ENCODE assay signal across 8 mouse cellular contexts in genomic region chr2:152914310-152915120, GRCm38 (mm10). TPM values are rescaled to one million over a fixed set of nuclear protein-coding genes. Genes with fewer than 3 reads are reported as not detected.
DNase-seq lines count a peak whose midpoint lies in the region; ATAC-seq and TF ChIP-seq lines count a peak whose summit lies in the region.

No protein-coding gene starts in this region.

- H3K27me3 ChIP-seq in ES-Bruce4 (ENCODE audit: control insufficient read depth, insufficient read depth, low read length, poor library complexity, severe bottlenecking) = no peaks in the 10 kb centered on the region
- H3K27me3 ChIP-seq in forebrain, embryonic 13.5 days = peaks cover 45% of the 10 kb centered on the region
- H3K27me3 ChIP-seq in liver, embryonic 15.5 days = peaks cover 54% of the 10 kb centered on the region
- peaks cover 38% of the 10 kb centered on the region for H3K27me3 ChIP-seq in neural tube, embryonic 12.5 days (replicated peaks)
- H3K27me3 ChIP-seq in testis, adult 2 months (ENCODE audit: control insufficient read depth, insufficient read depth, low read length) = no peaks in the 10 kb centered on the region

- peak overlapping the region; percentile 47 for H3K4me2 ChIP-seq in forebrain, embryonic 13.5 days
- peak overlapping the region; percentile 16; the same call in 1 of the 2 replicates for H3K4me2 ChIP-seq in liver, embryonic 15.5 days
- H3K4me2 ChIP-seq in neural tube, embryonic 12.5 days (replicated peaks) = peak overlapping the region; percentile 54

- no peak overlapping the region for H3K4me3 ChIP-seq in ES-Bruce4 (ENCODE audit: low read depth, low read length)
- H3K4me3 ChIP-seq in forebrain, embryonic 13.5 days = 0 out of 2 replicates have a peak overlapping the region, but pooled peaks have one; percentile 9
- no peak overlapping the region for H3K4me3 ChIP-seq in liver, embryonic 15.5 days (replicated peaks)
- no peak overlapping the region for H3K4me3 ChIP-seq in neural tube, embryonic 12.5 days
- H3K4me3 ChIP-seq in testis, adult 2 months (ENCODE audit: control insufficient read depth, low read depth, low read length) = peak overlapping the region; percentile 17; the same call in 1 of the 2 replicates

- H3K4me1 ChIP-seq in ES-Bruce4 (ENCODE audit: control insufficient read depth, insufficient read depth, low read length) = no peaks in the 10 kb centered on the region
- H3K4me1 ChIP-seq in forebrain, embryonic 13.5 days = peaks cover 7% of the 10 kb centered on the region; the same call in 1 of the 2 replicates
- peaks cover 6% of the 10 kb centered on the region for H3K4me1 ChIP-seq in liver, embryonic 15.5 days (replicated peaks)
- H3K4me1 ChIP-seq in neural tube, embryonic 12.5 days = 0 out of 2 replicates have a peak, but pooled peaks cover 2% of the 10 kb centered on the region
- peaks cover 16% of the 10 kb centered on the region for H3K4me1 ChIP-seq in testis, adult 2 months (ENCODE audit: control insufficient read depth, insufficient read depth, low read length)

- DNase-seq in c-Kit-positive CD71-positive TER-119-positive erythroid progenitor cells, embryonic 14.5 days (ENCODE audit: low spot score) = peak; percentile 83
- peak; percentile 93 to 95 for DNase-seq in heart, postnatal 10 days
- DNase-seq in kidney, postnatal 4 days = peak; percentile 88 to 91

- TF ChIP-seq EP300 in ES-Bruce4 (IDR thresholded peaks at IDR 0.05; ENCODE audit: insufficient read depth, low read depth, low read length) = no peak

- no peak overlapping the region for H3K9ac ChIP-seq in ES-Bruce4 (ENCODE audit: low read depth, poor library complexity, severe bottlenecking)
- H3K9ac ChIP-seq in forebrain, embryonic 13.5 days = peak overlapping the region; percentile 37; the same call in 1 of the 2 replicates
- H3K9ac ChIP-seq in liver, embryonic 15.5 days = no peak overlapping the region
- H3K9ac ChIP-seq in neural tube, embryonic 12.5 days = 0 out of 2 replicates have a peak overlapping the region, but pooled peaks have one; percentile 33

- H3K36me3 ChIP-seq in ES-Bruce4 (ENCODE audit: control insufficient read depth, insufficient read depth, low read length, poor library complexity, severe bottlenecking) = no peaks in the 10 kb centered on the region
- H3K36me3 ChIP-seq in forebrain, embryonic 13.5 days (ENCODE audit: poor library complexity, severe bottlenecking) = no peaks in the 10 kb centered on the region
- H3K36me3 ChIP-seq in liver, embryonic 15.5 days (replicated peaks) = no peaks in the 10 kb centered on the region
- H3K36me3 ChIP-seq in neural tube, embryonic 12.5 days = no peaks in the 10 kb centered on the region
- no peaks in the 10 kb centered on the region for H3K36me3 ChIP-seq in testis, adult 2 months (ENCODE audit: control insufficient read depth, insufficient read depth, low read length)

- TF ChIP-seq CTCF in ES-Bruce4 (IDR thresholded peaks at IDR 0.05; ENCODE audit: low read depth, low read length) = peak; percentile 95
- TF ChIP-seq CTCF in testis, adult 2 months (IDR thresholded peaks at IDR 0.05; ENCODE audit: control insufficient read depth, insufficient read depth, insufficient replicate concordance, low read depth, low read length) = peak; percentile 95

- no peak for TF ChIP-seq POLR2A in ES-Bruce4 (IDR thresholded peaks at IDR 0.05; ENCODE audit: insufficient read depth, low read length)
- no peak for TF ChIP-seq POLR2A in testis, adult 2 months (IDR thresholded peaks at IDR 0.05; ENCODE audit: control insufficient read depth, low read depth, low read length)

- peak; percentile 82 for ATAC-seq in forebrain, embryonic 13.5 days
- no peak for ATAC-seq in liver, embryonic 15.5 days (ENCODE audit: insufficient read depth)
- ATAC-seq in neural tube, embryonic 12.5 days (ENCODE audit: low FRiP score, low read depth) = peak; percentile 75

- H3K27ac ChIP-seq in ES-Bruce4 (ENCODE audit: insufficient read depth, low read length) = no peak overlapping the region
- no peak overlapping the region for H3K27ac ChIP-seq in forebrain, embryonic 13.5 days
- H3K27ac ChIP-seq in liver, embryonic 15.5 days (replicated peaks) = no peak overlapping the region
- no peak overlapping the region for H3K27ac ChIP-seq in neural tube, embryonic 12.5 days
- H3K27ac ChIP-seq in testis, adult 2 months (ENCODE audit: control insufficient read depth, insufficient read depth, low read depth, low read length) = no peak overlapping the region

- intact Hi-C loops in heart, postnatal 10 days (cut with DNase I) = loop anchor here (1.0 kb wide), 3 partner anchors 19 to 228 kb away; partner anchors contain the start of genes Foxs1 and Pdrg1

- 3% methylated on average over 15 of the region's 18 CpGs for WGBS in forebrain, embryonic 13.5 days
- 5% methylated on average over 18 of the region's 18 CpGs for WGBS in liver, embryonic 15.5 days (ENCODE audit: insufficient replicate concordance)
- 3% methylated on average over 18 of the region's 18 CpGs for WGBS in neural tube, embryonic 12.5 days

- H3K9me3 ChIP-seq in ES-Bruce4 (replicated peaks; ENCODE audit: control insufficient read depth, insufficient read depth, low read length, poor library complexity, severe bottlenecking) = no peaks in the 10 kb centered on the region
- H3K9me3 ChIP-seq in forebrain, embryonic 13.5 days (replicated peaks) = no peaks in the 10 kb centered on the region
- no peaks in the 10 kb centered on the region for H3K9me3 ChIP-seq in liver, embryonic 15.5 days (replicated peaks)
- H3K9me3 ChIP-seq in neural tube, embryonic 12.5 days = no peaks in the 10 kb centered on the region

RNA-seq across cellular contexts. Expression of gene Mylk2, which starts 3.4 kb away (rescaled TPM):
- polyA plus RNA-seq in ES-Bruce4 (2011; ENCODE audit: insufficient read depth, insufficient read length, low read depth, missing spikeins) = not detected in 2 replicates
- polyA plus RNA-seq in forebrain, embryonic 13.5 days (2015; fragmentation: Nextera tagmentation; extraction: Ambion mirVana) = not detected in 2 replicates
- total RNA-seq in heart, postnatal 10 days (2021) = under 1 TPM; 0.25 to 0.38 TPM
- polyA plus RNA-seq in liver, embryonic 15.5 days (2015; fragmentation: Nextera tagmentation; extraction: Ambion mirVana) = 0.16 and 0.28 TPM in 2 replicates
- polyA plus RNA-seq in neural tube, embryonic 12.5 days (2016; fragmentation: Nextera tagmentation; extraction: Ambion mirVana) = not detected in 2 replicates
- polyA plus RNA-seq in testis, adult 2 months (2012; rRNA removed) = 0.04 TPM in 1 of 2 replicates, not detected in the other

RNA-seq across cellular contexts. Expression of gene Foxs1, which starts 18.5 kb away (rescaled TPM):
- not detected in 2 replicates for polyA plus RNA-seq in ES-Bruce4 (2011; ENCODE audit: insufficient read depth, insufficient read length, low read depth, missing spikeins)
- 2.7 and 2.9 TPM in 2 replicates for polyA plus RNA-seq in forebrain, embryonic 13.5 days (2015; fragmentation: Nextera tagmentation; extraction: Ambion mirVana)
- 10 to 100 TPM in 1 of 2 experiments, 1 to 10 TPM in 1; 9.7 to 10.1 TPM for total RNA-seq in heart, postnatal 10 days (2021)
- polyA plus RNA-seq in liver, embryonic 15.5 days (2015; fragmentation: Nextera tagmentation; extraction: Ambion mirVana) = 0.47 and 0.52 TPM in 2 replicates
- 2.0 and 2.4 TPM in 2 replicates for polyA plus RNA-seq in neural tube, embryonic 12.5 days (2016; fragmentation: Nextera tagmentation; extraction: Ambion mirVana)
- 4.1 and 4.3 TPM in 2 replicates for polyA plus RNA-seq in testis, adult 2 months (2012; rRNA removed)

RNA-seq across cellular contexts. Expression of gene Dusp15, which starts 37.0 kb away (rescaled TPM):
- 0.36 TPM in 1 of 2 replicates, not detected in the other for polyA plus RNA-seq in ES-Bruce4 (2011; ENCODE audit: insufficient read depth, insufficient read length, low read depth, missing spikeins)
- polyA plus RNA-seq in forebrain, embryonic 13.5 days (2015; fragmentation: Nextera tagmentation; extraction: Ambion mirVana) = 2.5 and 4.1 TPM in 2 replicates
- total RNA-seq in heart, postnatal 10 days (2021) = under 1 TPM; 0.15 to 0.65 TPM
- not detected in 2 replicates for polyA plus RNA-seq in liver, embryonic 15.5 days (2015; fragmentation: Nextera tagmentation; extraction: Ambion mirVana)
- 3.1 and 4.9 TPM in 2 replicates for polyA plus RNA-seq in neural tube, embryonic 12.5 days (2016; fragmentation: Nextera tagmentation; extraction: Ambion mirVana)
- polyA plus RNA-seq in testis, adult 2 months (2012; rRNA removed) = 151 and 166 TPM in 2 replicates

RNA-seq across cellular contexts. Expression of gene Ttll9, which starts 47.8 kb away (rescaled TPM):
- 2.1 and 2.7 TPM in 2 replicates for polyA plus RNA-seq in ES-Bruce4 (2011; ENCODE audit: insufficient read depth, insufficient read length, low read depth, missing spikeins)
- 1.7 and 1.8 TPM in 2 replicates for polyA plus RNA-seq in forebrain, embryonic 13.5 days (2015; fragmentation: Nextera tagmentation; extraction: Ambion mirVana)
- not detected for total RNA-seq in heart, postnatal 10 days (2021)
- polyA plus RNA-seq in liver, embryonic 15.5 days (2015; fragmentation: Nextera tagmentation; extraction: Ambion mirVana) = 0.12 and 0.14 TPM in 2 replicates
- polyA plus RNA-seq in neural tube, embryonic 12.5 days (2016; fragmentation: Nextera tagmentation; extraction: Ambion mirVana) = 1.8 and 2.6 TPM in 2 replicates
- polyA plus RNA-seq in testis, adult 2 months (2012; rRNA removed) = 203 and 218 TPM in 2 replicates

Comparison
In these comparisons a context has a peak if more than half of its experiments do, and no peak if none do; other contexts are left out.
1. H3K4me3 ChIP-seq: peak in forebrain, embryonic 13.5 days (single experiment) and testis, adult 2 months (single experiment); none in ES-Bruce4 (single experiment), liver, embryonic 15.5 days (single experiment) and neural tube, embryonic 12.5 days (single experiment).
2. H3K9ac ChIP-seq: peak in forebrain, embryonic 13.5 days (single experiment) and neural tube, embryonic 12.5 days (single experiment); none in ES-Bruce4 (single experiment) and liver, embryonic 15.5 days (single experiment).
3. RNA of gene Dusp15, which starts 37.0 kb away (polyA plus RNA-seq): 151 to 166 TPM in testis, adult 2 months; 3.1 to 4.9 TPM in neural tube, embryonic 12.5 days, 2.5 to 4.1 TPM in forebrain, embryonic 13.5 days, 0.36 TPM in ES-Bruce4 and not detected in liver, embryonic 15.5 days; every median in the first group is over 10 times any median in the second.
4. Peak in every context shown above with its lines, with median percentiles within 50 percentile points of each other: DNase-seq and H3K4me2 ChIP-seq.